7 mouse cellular contexts compared by ENCODE assay signal in genomic region chr5:100917252-100917774, GRCm38 (mm10).
A peak's percentile ranks its signal among the peaks of the same experiment; 100 is the strongest.
DNase-seq lines count a peak whose midpoint lies in the region; ATAC-seq lines count a peak whose summit lies in the region.

No protein-coding gene starts in this region.

- DNase-seq in MN1 (ENCODE audit: low spot score), result peak; percentile 74
- DNase-seq in cerebellum, adult 9-10 months, result peak; percentile 20
- DNase-seq in layer of hippocampus, adult 18-20 months (ENCODE audit: low spot score in 2 of 2), result peak; percentile 25 to 69
- DNase-seq in lung, postnatal 4 days, result peak; percentile 59 to 79
- peak; percentile 18 for DNase-seq in spleen, adult 12 weeks (ENCODE audit: low spot score)

- ATAC-seq in CD4-positive, CD25-positive, alpha-beta regulatory T cell, adult 4 months, result peak; percentile 22
- peak; percentile 75 for ATAC-seq in granulocyte monocyte progenitor cell, adult 5-6 weeks (replicated peaks; ENCODE audit: poor library complexity, severe bottlenecking)

Comparison
In these comparisons a context has a peak if more than half of its experiments do, and no peak if none do; other contexts are left out.
1. Peak in every context shown above with its lines: DNase-seq and ATAC-seq.
2. DNase-seq: peak in every context shown above with its lines; median percentile 74 in MN1; 69 in lung, postnatal 4 days; 47 in layer of hippocampus, adult 18-20 months; 20 in cerebellum, adult 9-10 months; 18 in spleen, adult 12 weeks.